Mouse (Mus musculus) thymus, adult 2 months (tissue): ENCODE measurements at regions not wholly inside any gene's neighbourhood (a gene's known extent, or its start where the extent isn't known, plus 50 kb on each side); places are given as distances from the start of the nearest gene placed in this dataset.

Experiments used
- DNase-seq: peaks from one replicate; pipeline ENCODE4 v3.0.0; 2021
- H3K27ac ChIP-seq: fragments of 200-500 bp; 2 replicates; pipeline ENCODE4 v1.5.1; 2012; ENCODE audit warnings: low read length, control low read depth; ENCODE audit not compliant: control insufficient read depth, insufficient read depth
- H3K27me3 ChIP-seq: fragments of 200-500 bp; 2 replicates; pipeline ENCODE4 v1.6.1; 2012; ENCODE audit warnings: mild to moderate bottlenecking, low read length, moderate library complexity, mixed read lengths; ENCODE audit not compliant: control insufficient read depth, insufficient read depth
- H3K36me3 ChIP-seq: fragments of 200-500 bp; 2 replicates; pipeline ENCODE4 v1.6.1; 2012; ENCODE audit warnings: mild to moderate bottlenecking, low read length, moderate library complexity; ENCODE audit not compliant: control insufficient read depth, insufficient read depth
- H3K4me1 ChIP-seq: fragments of 200-500 bp; replicated peaks from 2 replicates; pipeline ENCODE4 v1.6.1; 2012; ENCODE audit warnings: low read length; ENCODE audit not compliant: control insufficient read depth, insufficient read depth
- H3K4me3 ChIP-seq: fragments of 200-500 bp; 2 replicates; pipeline ENCODE4 v1.5.1; 2012; ENCODE audit warnings: mild to moderate bottlenecking, low read length, control low read depth, moderate library complexity; ENCODE audit not compliant: control insufficient read depth, insufficient read depth
- CTCF ChIP-seq: fragments of 200-500 bp; IDR thresholded peaks from 2 replicates; pipeline ENCODE4 v1.5.1; 2012; ENCODE audit warnings: mild to moderate bottlenecking, control low read depth, low read length, moderate library complexity, borderline replicate concordance; ENCODE audit not compliant: control insufficient read depth, poor library complexity, insufficient read depth; ENCODE audit errors: extremely low read depth
- POLR2A ChIP-seq: fragments of 200-500 bp; IDR thresholded peaks from 2 replicates; pipeline ENCODE4 v1.6.1; 2012; ENCODE audit warnings: mild to moderate bottlenecking, low read length, control low read depth, moderate library complexity; ENCODE audit not compliant: control insufficient read depth, poor library complexity, insufficient read depth; ENCODE audit errors: extremely low read depth
- WGBS: fragments of 180-500 bp; shearing (Covaris S2); methylation state at CpG from one replicate; pipeline ENCODE4 v1.1.7; 2018; 5-methylcytosine and 5-hydroxymethylcytosine counted together

DNA sequence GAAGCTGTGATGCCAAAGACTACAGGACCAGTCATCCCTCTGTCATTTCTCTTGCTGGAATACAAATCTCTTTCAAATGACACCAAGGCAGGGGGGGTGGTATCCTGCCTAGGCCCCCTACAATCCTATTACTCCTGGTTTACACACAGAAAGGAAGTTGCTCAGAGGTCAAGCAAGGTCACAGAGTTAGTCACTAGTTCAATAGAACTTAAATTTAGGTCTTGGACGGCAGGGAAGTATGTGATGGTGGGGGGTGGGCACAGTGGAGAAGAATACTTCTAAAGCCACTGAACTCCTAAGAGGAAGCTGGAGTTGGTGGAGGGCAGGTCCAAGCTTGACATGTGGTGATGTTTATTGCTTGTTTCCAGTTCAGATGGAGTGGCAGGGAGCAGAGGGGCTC, 134.4 kb downstream of the Plpp3 start:
- no peaks in the 10 kb centered on the region for H3K4me1 ChIP-seq
- no peak overlapping the region for H3K27ac ChIP-seq

DNA sequence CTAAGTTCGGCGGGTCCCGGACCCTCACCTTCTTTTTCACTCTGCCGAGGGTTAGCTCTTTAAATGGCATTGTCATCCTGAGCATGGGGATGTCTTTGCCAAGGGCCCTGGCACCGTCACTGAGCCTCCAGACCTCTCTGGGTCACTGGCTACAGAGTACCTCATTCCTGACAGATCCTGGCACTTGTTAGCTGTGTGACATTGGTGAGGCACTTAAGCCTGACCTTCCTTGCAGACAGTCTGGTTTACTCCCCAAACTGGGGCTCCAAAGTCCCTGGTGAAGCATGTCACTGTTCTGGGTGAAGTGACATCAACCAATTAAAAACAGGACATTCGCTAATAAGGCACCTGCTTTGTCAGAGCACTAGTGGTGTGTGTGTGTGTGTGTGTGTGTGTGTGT, 142.2 kb downstream of the Plpp3 start:
- no peaks in the 10 kb centered on the region for H3K27me3 ChIP-seq
- TF ChIP-seq POLR2A (no peak), CTCF (no peak)
- 95% methylated on average over 6 of the region's 6 CpGs for WGBS
- H3K36me3 ChIP-seq: no peaks in the 10 kb centered on the region
- no peaks in the 10 kb centered on the region for H3K4me1 ChIP-seq
- H3K4me3 ChIP-seq: no peak overlapping the region
- no peak for DNase-seq
- no peak overlapping the region for H3K27ac ChIP-seq

More for the DNA sequence above, 134.4 kb downstream of the Plpp3 start:
- TF ChIP-seq POLR2A (no peak), CTCF (no peak)
- Histone ChIP-seq H3K36me3 (no peaks in the 10 kb centered on the region), H3K4me3 (no peak overlapping the region), H3K27me3 (no peaks in the 10 kb centered on the region)
- DNase-seq: no peak
- 22% methylated on average over 1 of the region's 1 CpGs for WGBS

DNA sequence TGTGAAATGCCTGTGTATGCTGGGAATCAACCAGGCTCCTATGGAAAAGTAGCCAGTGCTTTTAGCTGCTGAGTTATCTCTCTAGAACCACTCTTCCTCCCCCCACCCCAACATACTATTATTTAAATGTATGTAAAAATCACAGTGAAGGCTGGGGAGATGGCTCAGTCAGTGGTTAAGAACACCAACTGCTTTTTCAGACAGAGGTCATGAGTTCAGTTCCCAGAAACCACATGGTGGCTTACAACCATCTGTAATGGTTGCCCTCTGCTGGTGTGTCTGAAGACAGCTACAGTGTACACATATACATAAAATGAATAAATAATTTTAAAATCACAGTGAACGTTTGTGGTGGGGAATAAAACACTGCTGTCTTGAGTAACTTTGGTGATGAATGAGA, 144.4 kb downstream of the Plpp3 start:
- no peak overlapping the region for H3K4me3 ChIP-seq
- WGBS: 78% methylated on average over 1 of the region's 1 CpGs
- TF ChIP-seq POLR2A (no peak), CTCF (no peak)
- no peak for DNase-seq
- no peaks in the 10 kb centered on the region for H3K36me3 ChIP-seq
- H3K4me1 ChIP-seq: 0 out of 2 replicates have a peak, but pooled peaks cover 4% of the 10 kb centered on the region
- H3K27ac ChIP-seq: no peak overlapping the region
- no peaks in the 10 kb centered on the region for H3K27me3 ChIP-seq

DNA sequence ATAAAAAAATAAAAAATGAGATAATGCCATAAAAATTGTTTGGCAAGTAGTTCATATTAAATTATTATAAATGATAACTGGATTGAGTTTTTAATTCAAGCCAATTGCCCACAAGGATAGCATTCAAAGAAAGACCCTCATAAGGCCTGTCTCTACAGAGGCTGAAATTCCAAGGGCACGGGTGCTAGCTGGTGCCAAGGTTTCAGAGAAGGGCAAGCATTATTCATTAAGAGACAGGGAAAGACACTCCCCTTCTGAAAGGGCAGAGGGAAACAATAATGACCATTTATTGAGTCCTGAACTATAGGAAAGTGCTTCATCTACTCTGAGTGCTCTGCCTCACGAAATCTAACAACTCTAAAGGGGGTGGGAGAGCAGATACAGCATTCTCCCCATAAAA, 147.0 kb downstream of the Plpp3 start:
- Histone ChIP-seq H3K36me3 (no peaks in the 10 kb centered on the region), H3K27ac (no peak overlapping the region), H3K27me3 (no peaks in the 10 kb centered on the region), H3K4me3 (no peak overlapping the region), H3K4me1 (0 out of 2 replicates have a peak, but pooled peaks cover 4% of the 10 kb centered on the region)
- 77% methylated on average over 2 of the region's 2 CpGs for WGBS
- no peak for DNase-seq
- TF ChIP-seq POLR2A (no peak), CTCF (no peak)

DNA sequence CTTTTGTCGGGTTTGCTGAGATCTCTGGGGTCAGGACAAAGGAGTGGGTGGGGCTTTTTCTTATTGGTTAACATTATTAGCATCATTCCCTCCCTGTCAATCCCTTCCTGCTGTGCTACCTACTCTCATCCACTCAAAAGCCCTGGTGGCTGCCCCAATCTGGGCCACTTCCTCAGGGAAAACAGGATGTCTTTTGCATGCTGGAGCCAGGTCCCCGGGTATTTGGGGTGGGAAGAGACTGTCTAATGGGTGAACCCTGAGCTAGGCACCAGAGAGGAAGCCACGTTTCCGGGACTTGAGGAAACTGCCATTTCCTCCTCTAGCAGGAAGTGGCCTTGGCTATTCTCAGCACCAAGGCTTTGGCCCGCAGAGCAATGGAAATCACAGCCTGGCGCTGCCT, 148.8 kb downstream of the Plpp3 start:
- H3K27me3 ChIP-seq: no peaks in the 10 kb centered on the region
- H3K4me1 ChIP-seq: 0 out of 2 replicates have a peak, but pooled peaks cover 4% of the 10 kb centered on the region
- no peak for TF ChIP-seq CTCF
- TF ChIP-seq POLR2A: no peak
- WGBS: 17% methylated on average over 6 of the region's 6 CpGs
- no peak overlapping the region for H3K4me3 ChIP-seq
- no peaks in the 10 kb centered on the region for H3K36me3 ChIP-seq
- no peak overlapping the region for H3K27ac ChIP-seq
- DNase-seq: no peak

DNA sequence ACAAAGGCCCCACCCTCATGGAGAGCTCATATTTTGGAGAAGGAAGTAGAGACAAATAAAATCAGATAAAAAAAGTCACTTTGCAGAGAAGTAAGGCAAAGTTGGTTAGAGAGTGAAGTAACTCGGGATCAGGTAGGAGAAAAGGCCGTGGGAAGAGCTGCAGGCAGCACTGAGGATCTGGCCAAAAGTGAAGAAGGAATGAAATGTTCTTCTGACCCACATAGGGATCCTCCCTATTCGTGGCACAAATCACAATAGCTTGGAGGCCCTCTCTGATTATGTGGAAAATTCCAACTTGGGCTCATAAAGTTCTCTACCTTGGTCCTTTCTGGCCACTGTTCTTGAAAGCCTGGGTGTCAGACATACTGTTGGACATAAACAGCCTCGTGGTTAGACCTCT, 150.2 kb downstream of the Plpp3 start:
- Histone ChIP-seq H3K27ac (no peak overlapping the region), H3K36me3 (no peaks in the 10 kb centered on the region), H3K27me3 (no peaks in the 10 kb centered on the region), H3K4me1 (0 out of 2 replicates have a peak, but pooled peaks cover 4% of the 10 kb centered on the region), H3K4me3 (no peak overlapping the region)
- WGBS: 76% methylated on average over 4 of the region's 4 CpGs
- no peak for DNase-seq
- no peak for TF ChIP-seq POLR2A
- no peak for TF ChIP-seq CTCF

DNA sequence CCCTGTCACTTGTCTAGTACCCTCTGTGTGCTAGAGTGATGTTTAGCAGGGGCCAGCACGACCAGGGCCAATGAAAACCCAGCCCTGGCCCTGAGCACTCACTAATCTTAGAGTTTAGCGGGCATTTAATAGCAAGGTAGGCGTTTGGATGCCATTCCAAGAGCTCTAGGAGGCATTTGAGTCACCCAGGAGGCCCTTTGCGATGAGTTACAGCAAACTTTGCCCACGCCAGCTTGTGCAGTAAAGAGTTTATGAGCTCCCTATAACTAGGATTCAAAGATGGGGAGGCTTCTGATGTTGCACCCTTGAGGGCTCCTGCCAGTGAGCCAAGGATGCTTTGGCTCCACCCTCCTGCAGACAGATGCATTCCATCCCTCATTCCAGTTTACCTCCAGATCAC, 150.8 kb downstream of the Plpp3 start:
- Histone ChIP-seq H3K4me3 (no peak overlapping the region), H3K27ac (no peak overlapping the region), H3K4me1 (0 out of 2 replicates have a peak, but pooled peaks cover 4% of the 10 kb centered on the region), H3K27me3 (no peaks in the 10 kb centered on the region), H3K36me3 (no peaks in the 10 kb centered on the region)
- TF ChIP-seq POLR2A (no peak), CTCF (no peak)
- DNase-seq: no peak
- 91% methylated on average over 5 of the region's 5 CpGs for WGBS
